Mouse (Mus musculus) hindbrain, embryonic 15.5 days (tissue): ENCODE results near the gene Mfng. TPM values are rescaled to one million over a fixed set of nuclear protein-coding genes. Genes with fewer than 3 reads are reported as not detected.

Experiments used
- ATAC-seq: fragments of 200-750 bp; cut with Nextera tagmentation; 2 replicates; pipeline ENCODE4 v1.8.0; 2017; ENCODE audit warnings: low read depth, moderate number of reproducible peaks, moderate TSS enrichment; ENCODE audit not compliant: low FRiP score
- H3K27ac ChIP-seq: fragments of 300-500 bp; sonication (generic); replicated peaks from 2 replicates; pipeline ENCODE4 v1.5.1; 2015; ENCODE audit warnings: mild to moderate bottlenecking, inconsistent platforms
- H3K27me3 ChIP-seq: fragments of 300-500 bp; sonication (generic); 2 replicates; pipeline ENCODE4 v1.6.1; 2015; ENCODE audit warnings: control low read depth, inconsistent platforms
- H3K36me3 ChIP-seq: fragments of 300-500 bp; sonication (generic); 2 replicates; pipeline ENCODE4 v1.6.1; 2015; ENCODE audit warnings: control low read depth, inconsistent platforms
- H3K4me1 ChIP-seq: fragments of 300-500 bp; sonication (generic); replicated peaks from 2 replicates; pipeline ENCODE4 v1.6.1; 2015; ENCODE audit warnings: control low read depth, inconsistent platforms
- H3K4me2 ChIP-seq: fragments of 300-500 bp; sonication (generic); 2 replicates; pipeline ENCODE4 v1.6.1; 2015; ENCODE audit warnings: moderate library complexity, mild to moderate bottlenecking, inconsistent platforms
- H3K4me3 ChIP-seq: fragments of 300-500 bp; sonication (generic); 2 replicates; pipeline ENCODE4 v1.5.1; 2015; ENCODE audit warnings: mild to moderate bottlenecking, inconsistent platforms
- H3K9ac ChIP-seq: fragments of 300-500 bp; sonication (generic); 2 replicates; pipeline ENCODE4 v1.6.1; 2015; ENCODE audit warnings: inconsistent platforms
- H3K9me3 ChIP-seq: fragments of 300-500 bp; sonication (generic); 2 replicates; pipeline ENCODE4 v1.6.1; 2016; ENCODE audit warnings: control low read depth, inconsistent platforms
- WGBS: fragments of 180-500 bp; shearing (Covaris S2); methylation state at CpG from one replicate; pipeline ENCODE4 v1.1.7; 2015; 5-methylcytosine and 5-hydroxymethylcytosine counted together
- polyA plus RNA-seq: library from polyadenylated mRNA; unstranded; fragments of >200 nt; fragmentation: Nextera tagmentation; extraction: Ambion mirVana; gene quantifications from 2 replicates; pipeline ENCODE4 v1.2.1, GENCODE M21; 2015

The Mfng gene
- polyA plus RNA-seq, 1 experiment from 2014 or later: 21.5 TPM

DNA sequence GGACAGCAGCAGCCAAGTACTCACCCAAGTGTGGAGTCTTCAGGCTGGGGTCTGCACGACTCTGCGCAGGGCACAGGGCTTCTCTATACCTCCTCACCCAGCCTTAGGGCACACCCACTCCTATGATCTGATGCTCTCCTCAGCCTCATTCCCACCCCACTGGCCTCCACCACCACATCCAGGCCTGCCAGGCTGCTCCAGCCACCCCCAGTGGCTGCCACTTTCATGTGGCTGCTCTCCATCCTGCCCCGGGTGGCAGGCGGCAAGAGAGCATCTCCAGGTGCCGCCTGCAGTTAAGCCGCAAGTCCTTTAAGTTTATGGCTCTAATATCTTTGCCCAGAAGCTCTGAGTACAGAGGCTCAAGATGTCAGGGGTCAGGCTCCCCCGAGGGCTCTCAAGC, 46.6 kb downstream of the Mfng start:
- Histone ChIP-seq H3K9me3 (no peaks in the 10 kb centered on the region), H3K4me3 (no peak overlapping the region), H3K36me3 (no peaks in the 10 kb centered on the region), H3K4me2 (no peak overlapping the region), H3K4me1 (no peaks in the 10 kb centered on the region), H3K27ac (no peak overlapping the region), H3K9ac (no peak overlapping the region), H3K27me3 (no peaks in the 10 kb centered on the region)
- ATAC-seq: no peak
- WGBS: 78% methylated on average over 7 of the region's 7 CpGs

DNA sequence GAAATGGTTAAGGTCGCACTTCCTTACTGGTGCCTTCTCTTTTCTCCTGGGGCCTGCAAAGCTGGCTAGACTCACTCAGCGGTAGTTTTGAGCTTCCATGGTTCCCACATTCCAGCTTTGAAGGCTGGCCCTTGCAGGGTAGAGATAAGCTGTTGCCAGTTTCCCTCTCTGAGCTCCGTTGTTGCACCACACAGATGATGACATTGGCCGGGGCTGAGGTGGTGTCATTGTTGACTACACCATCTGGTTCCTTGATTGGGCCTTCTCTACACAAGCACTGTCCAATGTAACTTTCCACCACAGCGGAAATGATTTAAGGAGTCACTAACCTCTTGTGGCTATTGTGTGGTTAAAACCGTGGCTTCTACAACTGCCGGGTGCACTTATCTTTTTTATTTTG, 52.7 kb downstream of the Mfng start:
- Histone ChIP-seq H3K4me2 (no peak overlapping the region), H3K36me3 (no peaks in the 10 kb centered on the region), H3K9me3 (no peaks in the 10 kb centered on the region), H3K4me1 (peaks cover 41% of the 10 kb centered on the region), H3K27ac (no peak overlapping the region), H3K9ac (no peak overlapping the region), H3K4me3 (no peak overlapping the region), H3K27me3 (0 out of 2 replicates have a peak, but pooled peaks cover 5% of the 10 kb centered on the region)
- no peak for ATAC-seq
- 69% methylated on average over 7 of the region's 7 CpGs for WGBS

DNA sequence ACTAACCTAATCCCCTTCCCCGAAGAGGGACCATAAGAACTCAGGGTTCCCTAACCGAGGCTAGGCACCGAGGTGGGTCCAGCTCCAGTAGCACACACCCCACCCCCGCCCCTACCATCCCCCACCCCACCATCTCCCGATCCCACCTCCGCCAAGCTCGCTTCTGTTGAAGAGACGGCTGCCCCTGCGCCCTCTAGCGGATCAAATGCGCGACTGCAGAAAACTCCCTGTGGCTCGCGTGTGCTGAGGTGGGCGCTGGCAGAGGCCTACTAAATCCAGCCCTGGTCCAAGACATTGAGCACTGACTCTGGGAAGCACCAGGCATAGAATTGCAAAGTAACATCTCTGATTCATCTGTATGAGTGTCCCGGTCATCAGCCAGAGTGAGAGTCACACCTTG, 53.2 kb downstream of the Mfng start:
- Histone ChIP-seq H3K27ac (no peak overlapping the region), H3K4me1 (peaks cover 45% of the 10 kb centered on the region), H3K36me3 (no peaks in the 10 kb centered on the region), H3K4me3 (no peak overlapping the region), H3K9ac (no peak overlapping the region), H3K9me3 (no peaks in the 10 kb centered on the region), H3K27me3 (0 out of 2 replicates have a peak, but pooled peaks cover 5% of the 10 kb centered on the region), H3K4me2 (peak overlapping the region; percentile 92)
- no peak for ATAC-seq
- 3% methylated on average over 16 of the region's 16 CpGs for WGBS

DNA sequence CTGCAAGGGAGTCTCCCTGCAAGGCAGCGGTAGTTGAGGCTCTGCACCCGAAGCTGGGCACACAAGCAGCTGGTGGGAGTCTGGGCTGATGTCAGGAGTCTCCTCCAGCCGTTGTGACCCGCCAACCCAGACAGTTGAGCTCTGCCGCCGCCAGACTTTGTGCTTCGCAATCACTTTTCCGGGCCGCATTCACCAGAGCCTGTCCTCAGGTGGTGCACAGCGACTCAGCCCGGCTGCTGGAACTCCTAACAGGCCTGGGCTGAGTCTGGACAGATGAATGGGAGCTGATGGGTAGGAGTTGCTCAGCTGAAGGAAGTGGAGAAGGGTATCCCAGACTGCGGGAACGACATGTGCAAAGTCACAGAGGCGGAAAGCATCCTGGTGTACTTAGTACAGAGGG, 53.9 kb downstream of the Mfng start:
- H3K27me3 ChIP-seq: 0 out of 2 replicates have a peak, but pooled peaks cover 7% of the 10 kb centered on the region
- no peak overlapping the region for H3K27ac ChIP-seq
- no peak overlapping the region for H3K9ac ChIP-seq
- H3K4me3 ChIP-seq: peak overlapping the region; percentile 80
- H3K4me2 ChIP-seq: peak overlapping the region; percentile 92
- peaks cover 51% of the 10 kb centered on the region for H3K4me1 ChIP-seq
- no peak for ATAC-seq
- H3K9me3 ChIP-seq: no peaks in the 10 kb centered on the region
- WGBS: 6% methylated on average over 14 of the region's 14 CpGs
- no peaks in the 10 kb centered on the region for H3K36me3 ChIP-seq

DNA sequence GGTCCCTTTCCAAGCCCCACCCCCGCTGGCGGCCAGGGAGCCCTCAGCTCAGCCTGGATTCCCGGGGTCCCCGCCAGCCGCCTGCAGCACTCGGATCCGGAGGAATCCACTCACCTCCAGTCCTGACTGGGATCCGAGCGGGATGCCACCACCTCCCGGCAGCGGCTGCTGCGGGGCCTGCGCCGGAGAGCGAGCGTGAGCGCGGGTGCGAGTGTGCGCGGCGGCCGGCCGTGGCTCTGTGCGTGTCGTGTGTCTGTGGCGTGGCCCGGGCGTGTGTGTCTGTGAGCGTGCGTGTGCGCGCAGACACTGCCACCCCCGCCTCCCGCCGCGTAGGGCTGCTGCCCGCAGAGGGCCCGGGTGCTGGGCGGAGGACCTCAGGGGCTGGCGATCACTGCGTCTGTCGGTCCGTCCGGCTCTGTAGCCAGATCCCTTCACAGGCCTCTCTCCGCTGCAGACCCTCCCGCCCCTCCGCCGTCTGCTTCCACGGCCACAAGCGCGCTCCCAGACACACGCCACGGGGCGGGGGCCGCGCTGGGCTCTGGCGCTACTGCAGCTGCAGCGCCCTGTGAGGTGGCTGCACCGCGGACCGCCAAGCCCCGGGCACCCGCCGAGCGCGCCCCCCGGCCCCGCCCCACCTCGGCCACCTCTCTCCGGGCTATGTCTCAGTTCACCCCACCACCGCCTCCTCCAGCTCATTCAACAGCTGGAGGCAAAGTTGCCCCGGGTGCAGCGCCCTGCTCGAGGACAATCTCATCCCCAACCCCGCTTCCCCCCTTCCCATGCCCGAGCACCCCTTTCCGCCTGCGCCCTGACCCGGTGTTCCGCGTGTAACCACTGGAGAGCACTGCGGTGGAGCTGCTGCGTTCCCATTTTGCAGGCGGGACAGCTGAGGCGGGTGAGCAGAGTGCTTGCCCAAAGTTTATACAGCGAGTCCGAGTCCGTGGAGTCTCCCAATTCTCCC, 54.7 kb downstream of the Mfng start, which contains the start of gene Elfn2:
Gene Elfn2 (minus strand): TSS at position 482 of the 961 bp plus-strand sequence.
- H3K27ac ChIP-seq: peak within 1 kb of the TSS; percentile 87
- H3K4me3 ChIP-seq: peak within 1 kb of the TSS; percentile 80
- H3K4me1 ChIP-seq: peaks cover 60% of the 10 kb centered on the region
- no peaks in the 10 kb centered on the region for H3K9me3 ChIP-seq
- ATAC-seq: peak; percentile 68
- no peaks in the 10 kb centered on the region for H3K36me3 ChIP-seq
- H3K9ac ChIP-seq: peak within 1 kb of the TSS; percentile 87
- H3K4me2 ChIP-seq: peak within 1 kb of the TSS; percentile 92
- WGBS: 1% methylated on average over 83 of the region's 89 CpGs
- 0 out of 2 replicates have a peak, but pooled peaks cover 7% of the 10 kb centered on the region for H3K27me3 ChIP-seq

DNA sequence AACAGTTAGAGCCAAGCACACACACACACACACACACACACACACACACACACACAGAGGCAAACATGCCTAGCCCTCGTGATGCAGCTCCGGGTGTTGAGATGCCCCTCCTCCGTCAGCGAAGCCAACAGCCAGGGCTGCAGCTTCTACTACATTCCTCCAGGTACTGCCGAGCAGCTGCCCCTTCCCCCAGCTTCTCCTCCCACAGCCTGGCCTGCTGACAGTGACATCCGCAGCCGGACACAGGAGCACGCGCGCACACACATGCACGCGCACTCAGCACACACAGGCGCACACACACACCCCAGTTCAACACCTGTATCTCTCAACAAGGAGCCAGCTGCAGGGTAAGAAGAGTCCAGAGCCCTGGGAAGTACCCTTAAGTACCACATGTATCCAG, 56.3 kb downstream of the Mfng start:
- no peak for ATAC-seq
- Histone ChIP-seq H3K9ac (peak overlapping the region; percentile 87), H3K36me3 (no peaks in the 10 kb centered on the region), H3K9me3 (no peaks in the 10 kb centered on the region), H3K27me3 (0 out of 2 replicates have a peak, but pooled peaks cover 7% of the 10 kb centered on the region), H3K4me2 (peak overlapping the region; percentile 92), H3K4me1 (peaks cover 76% of the 10 kb centered on the region), H3K27ac (peak overlapping the region; percentile 87), H3K4me3 (peak overlapping the region; percentile 80)
- WGBS: 49% methylated on average over 13 of the region's 13 CpGs

DNA sequence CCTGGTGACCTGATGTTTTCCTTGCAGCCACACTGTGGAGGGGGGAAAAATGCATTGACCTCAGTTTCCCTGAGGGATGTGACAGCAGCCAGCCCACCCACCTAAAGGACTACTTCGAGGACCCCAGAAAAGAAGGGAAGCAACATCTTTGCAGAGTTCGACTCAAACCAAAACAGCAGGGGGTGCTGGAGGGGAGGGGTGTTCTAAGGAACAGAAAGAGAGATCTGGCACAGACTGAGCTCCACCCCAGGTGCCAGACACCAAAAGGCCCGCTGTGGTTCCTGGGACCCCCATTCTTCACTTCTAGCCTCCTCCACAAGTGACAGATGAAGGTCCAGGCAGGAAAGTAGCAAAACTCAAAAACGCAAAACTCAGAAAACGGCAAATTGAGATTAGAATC, 57.4 kb downstream of the Mfng start:
- Histone ChIP-seq H3K36me3 (no peaks in the 10 kb centered on the region), H3K27me3 (0 out of 2 replicates have a peak, but pooled peaks cover 7% of the 10 kb centered on the region), H3K9me3 (no peaks in the 10 kb centered on the region), H3K27ac (no peak overlapping the region), H3K4me2 (peak overlapping the region; percentile 92), H3K9ac (no peak overlapping the region), H3K4me3 (0 out of 2 replicates have a peak overlapping the region, but pooled peaks have one; percentile 80), H3K4me1 (peaks cover 87% of the 10 kb centered on the region)
- no peak for ATAC-seq
- 56% methylated on average over 5 of the region's 5 CpGs for WGBS

DNA sequence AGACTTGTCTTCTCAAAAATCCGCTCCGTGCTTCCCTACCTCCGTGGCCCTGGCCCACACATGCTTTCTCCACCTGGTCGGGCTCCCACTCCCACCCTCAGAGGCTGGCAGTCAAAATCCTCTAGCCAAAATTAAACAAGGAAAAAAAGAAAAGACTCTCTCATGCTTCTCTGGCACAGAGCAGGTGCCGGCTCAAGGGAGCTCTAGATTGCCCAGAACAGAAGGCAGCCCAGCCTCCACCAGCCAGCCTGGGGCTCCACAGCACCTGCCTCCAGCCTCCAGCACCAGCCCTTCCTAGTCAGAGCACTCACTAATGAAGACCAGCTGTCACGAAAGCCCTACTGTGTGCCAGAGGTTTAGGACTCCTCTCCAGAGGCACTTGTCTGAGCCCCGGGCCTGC, 59.5 kb downstream of the Mfng start:
- Histone ChIP-seq H3K9ac (no peak overlapping the region), H3K4me2 (peak overlapping the region; percentile 61; the same call in 1 of the 2 replicates), H3K9me3 (no peaks in the 10 kb centered on the region), H3K36me3 (no peaks in the 10 kb centered on the region), H3K4me3 (no peak overlapping the region), H3K27me3 (0 out of 2 replicates have a peak, but pooled peaks cover 7% of the 10 kb centered on the region), H3K27ac (no peak overlapping the region), H3K4me1 (peaks cover 84% of the 10 kb centered on the region)
- ATAC-seq: no peak
- 65% methylated on average over 7 of the region's 7 CpGs for WGBS

DNA sequence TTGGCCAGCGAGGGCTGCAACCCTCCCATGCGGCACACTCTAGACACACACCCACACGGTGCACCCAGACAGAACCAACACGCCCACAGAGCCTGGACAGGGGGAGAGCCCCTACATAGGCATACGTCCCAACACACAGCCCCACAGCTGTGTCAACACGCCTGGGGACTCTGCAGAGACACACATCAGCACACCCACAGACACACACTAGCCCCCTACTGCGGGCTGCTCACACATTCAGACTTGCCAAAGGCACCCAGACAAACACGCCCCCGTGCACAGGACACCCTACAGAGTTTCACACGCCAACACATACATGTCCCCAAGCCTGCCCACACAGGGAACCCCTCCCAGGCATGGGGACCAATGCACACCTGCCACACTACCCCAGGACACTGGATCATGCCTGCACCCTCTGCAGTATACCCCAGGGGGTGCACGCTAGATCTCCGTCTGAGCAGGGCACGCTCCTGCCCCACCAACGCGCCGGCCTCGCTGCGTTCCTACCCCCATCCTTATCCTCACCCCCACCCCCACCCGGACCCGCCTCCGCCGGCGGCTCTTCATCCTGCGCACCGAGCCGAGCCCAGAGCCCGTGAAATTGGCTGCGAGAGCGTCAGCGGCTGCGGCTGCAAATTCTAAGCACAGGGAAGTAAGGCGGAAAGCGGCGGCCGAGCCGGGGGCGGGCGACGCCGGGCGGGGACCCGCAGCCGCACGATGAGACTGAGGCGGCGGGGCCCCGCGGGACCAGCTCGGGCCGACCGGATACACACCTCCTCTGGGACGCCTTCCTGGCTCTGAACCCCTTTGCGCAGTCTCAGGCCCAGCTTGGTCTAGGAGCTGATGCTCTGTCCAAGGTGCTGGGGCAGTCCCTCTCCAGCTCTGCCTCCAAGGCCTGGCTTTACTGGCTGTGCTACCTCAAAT, 60.7 kb downstream of the Mfng start:
- no peak overlapping the region; the same call in 1 of the 2 replicates for H3K27ac ChIP-seq
- no peaks in the 10 kb centered on the region for H3K9me3 ChIP-seq
- H3K4me3 ChIP-seq: peak overlapping the region; percentile 34
- H3K9ac ChIP-seq: peak overlapping the region; percentile 45
- H3K27me3 ChIP-seq: 0 out of 2 replicates have a peak, but pooled peaks cover 7% of the 10 kb centered on the region
- WGBS: 9% methylated on average over 47 of the region's 53 CpGs
- H3K4me1 ChIP-seq: peaks cover 74% of the 10 kb centered on the region
- peak overlapping the region; percentile 61 for H3K4me2 ChIP-seq
- no peaks in the 10 kb centered on the region for H3K36me3 ChIP-seq
- 0 out of 2 replicates have a peak, but pooled peaks have one; percentile 16 for ATAC-seq

DNA sequence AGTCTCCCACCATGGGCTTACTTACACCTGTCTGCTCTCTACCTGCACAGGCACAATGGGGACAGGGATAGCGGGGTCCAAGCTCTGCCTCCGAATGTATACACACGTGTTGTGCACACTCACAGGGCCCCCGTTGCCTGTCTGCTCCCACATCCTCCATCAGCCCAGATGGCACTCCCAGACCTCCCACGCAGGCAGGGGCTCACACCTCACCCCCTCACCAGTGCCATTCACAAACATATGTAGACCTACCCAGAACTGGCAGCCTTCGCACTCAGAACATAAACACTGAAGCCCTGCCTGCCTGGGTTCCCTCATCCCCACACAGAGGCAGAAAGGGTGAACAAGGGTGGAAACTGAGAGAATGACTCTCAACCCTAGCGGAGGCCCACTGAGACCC, 61.3 kb downstream of the Mfng start:
- ATAC-seq: no peak
- H3K4me1 ChIP-seq: peaks cover 72% of the 10 kb centered on the region
- H3K27ac ChIP-seq: no peak overlapping the region
- H3K4me3 ChIP-seq: peak overlapping the region; percentile 34
- H3K4me2 ChIP-seq: peak overlapping the region; percentile 61
- H3K9me3 ChIP-seq: no peaks in the 10 kb centered on the region
- 0 out of 2 replicates have a peak, but pooled peaks cover 7% of the 10 kb centered on the region for H3K27me3 ChIP-seq
- H3K36me3 ChIP-seq: no peaks in the 10 kb centered on the region
- no peak overlapping the region for H3K9ac ChIP-seq
- 68% methylated on average over 7 of the region's 7 CpGs for WGBS

DNA sequence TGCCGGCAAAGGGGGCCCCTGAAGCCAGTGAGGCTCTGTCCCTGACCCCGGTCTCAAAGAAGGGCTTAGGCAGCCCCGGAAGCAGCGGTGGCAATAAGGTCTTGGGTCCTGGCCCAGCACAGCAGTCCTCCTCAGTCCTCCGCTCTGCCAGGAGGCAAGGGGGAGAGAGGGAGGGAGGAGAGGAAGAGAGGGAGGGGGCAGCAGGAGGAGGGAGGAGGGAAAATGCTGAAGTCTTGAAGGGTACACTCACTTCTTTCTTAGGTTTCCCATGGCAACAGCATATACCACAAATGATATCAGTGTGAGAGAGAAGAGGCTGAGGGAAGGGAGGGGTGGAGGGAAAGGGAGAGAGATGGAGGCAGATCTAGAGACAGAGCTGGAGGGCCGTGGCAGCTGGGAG, 62.6 kb downstream of the Mfng start:
- peaks cover 61% of the 10 kb centered on the region for H3K4me1 ChIP-seq
- peak overlapping the region; percentile 43; the same call in 1 of the 2 replicates for H3K27ac ChIP-seq
- 0 out of 2 replicates have a peak, but pooled peaks cover 2% of the 10 kb centered on the region for H3K27me3 ChIP-seq
- no peaks in the 10 kb centered on the region for H3K9me3 ChIP-seq
- H3K36me3 ChIP-seq: no peaks in the 10 kb centered on the region
- WGBS: 24% methylated on average over 6 of the region's 6 CpGs
- H3K9ac ChIP-seq: peak overlapping the region; percentile 13; the same call in 1 of the 2 replicates
- H3K4me2 ChIP-seq: peak overlapping the region; percentile 43
- ATAC-seq: peak; percentile 61
- H3K4me3 ChIP-seq: peak overlapping the region; percentile 8
